Mouse (Mus musculus) heart, embryonic 10.5 days (tissue): ENCODE measurements around the gene Rce1. TPM values are rescaled to one million over a fixed set of nuclear protein-coding genes. Genes with fewer than 3 reads are reported as not detected.

Experiments used
- DNase-seq: peaks from one replicate; pipeline ENCODE4 v3.0.0-alpha.2; 2017; ENCODE audit warnings: low spot score
- H3K27ac ChIP-seq: fragments of 300-500 bp; sonication (generic); 2 replicates; pipeline ENCODE4 v1.5.1; 2016; ENCODE audit warnings: mild to moderate bottlenecking
- H3K27me3 ChIP-seq: fragments of 300-500 bp; sonication (generic); 2 replicates; pipeline ENCODE4 v1.6.1; 2016; ENCODE audit warnings: mild to moderate bottlenecking; ENCODE audit not compliant: poor library complexity, insufficient read depth, severe bottlenecking
- H3K36me3 ChIP-seq: fragments of 300-500 bp; sonication (generic); 2 replicates; pipeline ENCODE4 v1.6.1; 2016; ENCODE audit warnings: mild to moderate bottlenecking, moderate library complexity
- H3K4me1 ChIP-seq: fragments of 300-500 bp; sonication (generic); 2 replicates; pipeline ENCODE4 v1.6.1; 2016; ENCODE audit warnings: mild to moderate bottlenecking
- H3K4me3 ChIP-seq: fragments of 300-500 bp; sonication (generic); 2 replicates; pipeline ENCODE4 v1.5.1; 2016; ENCODE audit warnings: mild to moderate bottlenecking, moderate library complexity
- H3K9me3 ChIP-seq: fragments of 300-500 bp; sonication (generic); 2 replicates; pipeline ENCODE4 v1.6.1; 2016; ENCODE audit warnings: mild to moderate bottlenecking, moderate library complexity
- WGBS: fragments of 180-500 bp; shearing (Covaris S2); methylation state at CpG from one replicate; pipeline ENCODE4 v1.1.7; 2016; 5-methylcytosine and 5-hydroxymethylcytosine counted together
- polyA plus RNA-seq: library from polyadenylated mRNA; unstranded; fragments of >200 nt; fragmentation: Nextera tagmentation; extraction: Ambion mirVana; gene quantifications from 2 replicates; pipeline ENCODE4 v1.2.1, GENCODE M21; 2016

Gene Rce1
- 53.1 and 61.9 TPM in 2 replicates for polyA plus RNA-seq

DNA sequence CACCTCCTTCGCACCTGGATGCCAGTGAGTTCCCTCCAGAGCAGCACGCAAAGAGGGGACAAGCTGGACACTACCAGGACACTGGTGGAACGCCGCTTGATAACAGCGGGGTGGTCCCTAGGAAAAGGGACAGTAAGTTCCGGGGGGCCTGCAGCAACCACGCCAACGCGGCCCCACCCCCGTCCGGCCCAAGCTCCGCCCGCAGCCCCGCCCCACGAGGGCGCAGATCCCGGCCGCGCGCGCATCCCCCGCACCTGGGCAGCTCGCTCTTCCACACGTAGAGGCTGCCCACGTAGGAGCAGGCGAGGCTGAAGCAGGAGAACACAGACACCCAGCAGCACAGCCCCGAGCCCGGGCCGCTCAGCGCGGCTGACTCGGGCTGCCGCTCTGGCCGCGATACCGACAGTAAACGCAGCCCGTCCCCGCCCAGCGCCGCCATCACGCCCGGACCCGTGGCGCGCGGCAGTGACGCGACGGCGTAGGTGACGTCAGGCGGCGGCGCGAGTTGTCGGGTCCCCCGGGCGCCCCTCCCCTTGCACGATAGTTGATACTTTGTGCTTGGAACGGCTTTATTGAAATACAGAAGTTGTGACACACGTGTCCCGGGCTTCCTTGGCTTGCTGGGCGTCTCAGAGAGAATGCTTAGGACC lies at the start of gene Rce1:
Gene Rce1 (minus strand): TSS at position 463 of the 650 bp plus-strand sequence.
- 1% methylated on average over 63 of the region's 64 CpGs for WGBS

GRCm38 (mm10) chr19:4672401-4672800 lies 47.0 kb upstream of the Rce1 start:
- no peak for DNase-seq
- Histone ChIP-seq H3K4me3 (no peak overlapping the region), H3K36me3 (no peaks in the 10 kb centered on the region), H3K9me3 (no peaks in the 10 kb centered on the region), H3K27me3 (no peaks in the 10 kb centered on the region), H3K4me1 (no peaks in the 10 kb centered on the region), H3K27ac (no peak overlapping the region)
- WGBS: 66% methylated on average over 6 of the region's 6 CpGs

More for the DNA sequence above, at the start of gene Rce1:
- peak; percentile 93 for DNase-seq
- Histone ChIP-seq H3K27ac (peak within 1 kb of the TSS; percentile 96), H3K4me1 (peaks cover 27% of the 10 kb centered on the region), H3K36me3 (peaks cover 38% of the 10 kb centered on the region), H3K4me3 (peak within 1 kb of the TSS; percentile 89), H3K27me3 (no peaks in the 10 kb centered on the region), H3K9me3 (no peaks in the 10 kb centered on the region)

- WGBS: 69% methylated on average over 4 of the region's 4 CpGs
- Histone ChIP-seq H3K4me1 (no peaks in the 10 kb centered on the region), H3K27me3 (no peaks in the 10 kb centered on the region; the same call in 1 of the 2 replicates), H3K27ac (no peak overlapping the region), H3K36me3 (no peaks in the 10 kb centered on the region), H3K9me3 (no peaks in the 10 kb centered on the region), H3K4me3 (no peak overlapping the region)
- DNase-seq: no peak
These were observed 45.3 kb upstream of the Rce1 start for GRCm38 (mm10) chr19:4670776-4671175.

GRCm38 (mm10) chr19:4666815-4667214 lies 41.4 kb upstream of the Rce1 start:
- Histone ChIP-seq H3K4me1 (no peaks in the 10 kb centered on the region), H3K27ac (no peak overlapping the region), H3K27me3 (peaks cover 5% of the 10 kb centered on the region), H3K9me3 (no peaks in the 10 kb centered on the region), H3K4me3 (no peak overlapping the region), H3K36me3 (no peaks in the 10 kb centered on the region)
- no peak for DNase-seq

DNA sequence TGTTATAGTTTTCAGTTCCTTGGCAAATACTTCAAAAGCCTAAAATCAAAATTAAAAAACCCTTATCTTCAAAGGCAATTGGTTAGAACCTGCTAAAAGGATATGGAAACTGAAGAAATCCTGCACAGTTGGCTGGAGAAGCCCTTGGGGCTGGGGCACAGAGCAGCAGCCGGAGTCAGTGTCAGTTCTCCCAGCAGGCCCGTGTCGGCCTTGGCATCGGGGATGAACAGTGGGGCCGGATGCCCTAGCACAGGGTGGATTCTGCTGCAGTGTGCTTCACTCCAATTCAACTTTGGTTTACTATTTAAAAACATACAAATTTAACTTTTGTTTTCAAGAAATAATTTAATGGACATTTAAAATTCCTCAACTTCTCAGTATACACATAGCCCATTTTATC lies 32.7 kb upstream of the Rce1 start:
- Histone ChIP-seq H3K4me1 (no peaks in the 10 kb centered on the region), H3K27ac (no peak overlapping the region), H3K4me3 (no peak overlapping the region), H3K36me3 (no peaks in the 10 kb centered on the region), H3K27me3 (no peaks in the 10 kb centered on the region), H3K9me3 (no peaks in the 10 kb centered on the region)
- no peak for DNase-seq
- 91% methylated on average over 5 of the region's 5 CpGs for WGBS

GRCm38 (mm10) chr19:4646917-4647492 lies 21.6 kb upstream of the Rce1 start:
- Histone ChIP-seq H3K27me3 (0 out of 2 replicates have a peak, but pooled peaks cover 8% of the 10 kb centered on the region), H3K4me3 (no peak overlapping the region), H3K9me3 (no peaks in the 10 kb centered on the region), H3K4me1 (no peaks in the 10 kb centered on the region), H3K27ac (no peak overlapping the region), H3K36me3 (no peaks in the 10 kb centered on the region)
- no peak for DNase-seq
- 77% methylated on average over 11 of the region's 11 CpGs for WGBS

DNA sequence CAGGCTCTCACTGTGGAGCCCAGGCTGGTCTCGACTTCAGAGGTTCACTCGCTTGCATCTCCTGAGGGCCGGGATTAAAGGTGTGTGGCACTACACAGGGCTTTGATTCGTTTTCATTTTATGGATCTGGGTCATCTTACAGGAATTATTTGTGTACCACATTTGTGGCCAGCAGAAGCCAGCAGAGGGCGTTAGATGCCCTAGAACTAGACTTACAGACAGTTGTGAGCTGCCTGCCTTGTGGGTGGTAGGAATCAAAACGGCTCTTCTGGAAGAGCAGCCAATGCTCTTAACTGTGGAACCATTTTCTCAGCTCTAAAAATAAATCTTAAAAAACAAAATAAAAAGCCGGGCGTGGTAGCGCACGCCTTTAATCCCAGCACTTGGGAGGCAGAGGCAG lies 18.8 kb upstream of the Rce1 start:
- H3K4me1 ChIP-seq: no peaks in the 10 kb centered on the region
- H3K27me3 ChIP-seq: 0 out of 2 replicates have a peak, but pooled peaks cover 11% of the 10 kb centered on the region
- H3K27ac ChIP-seq: no peak overlapping the region
- H3K4me3 ChIP-seq: no peak overlapping the region
- WGBS: 34% methylated on average over 10 of the region's 10 CpGs
- no peaks in the 10 kb centered on the region for H3K36me3 ChIP-seq
- no peaks in the 10 kb centered on the region for H3K9me3 ChIP-seq
- no peak for DNase-seq

- H3K4me3 ChIP-seq: no peak overlapping the region
- H3K27me3 ChIP-seq: 0 out of 2 replicates have a peak, but pooled peaks cover 9% of the 10 kb centered on the region
- no peak overlapping the region for H3K27ac ChIP-seq
- DNase-seq: no peak
- H3K36me3 ChIP-seq: no peaks in the 10 kb centered on the region
- H3K9me3 ChIP-seq: no peaks in the 10 kb centered on the region
- 69% methylated on average over 4 of the region's 4 CpGs for WGBS
- no peaks in the 10 kb centered on the region for H3K4me1 ChIP-seq
These were observed 10.5 kb upstream of the Rce1 start for GRCm38 (mm10) chr19:4635986-4636385.

GRCm38 (mm10) chr19:4628819-4629218 lies 3.4 kb upstream of the Rce1 start:
- Histone ChIP-seq H3K9me3 (no peaks in the 10 kb centered on the region), H3K27me3 (0 out of 2 replicates have a peak, but pooled peaks cover 3% of the 10 kb centered on the region), H3K4me3 (no peak overlapping the region), H3K4me1 (peaks cover 27% of the 10 kb centered on the region), H3K36me3 (peaks cover 4% of the 10 kb centered on the region), H3K27ac (no peak overlapping the region)
- DNase-seq: no peak
- WGBS: 0% methylated on average over 1 of the region's 1 CpGs

DNA sequence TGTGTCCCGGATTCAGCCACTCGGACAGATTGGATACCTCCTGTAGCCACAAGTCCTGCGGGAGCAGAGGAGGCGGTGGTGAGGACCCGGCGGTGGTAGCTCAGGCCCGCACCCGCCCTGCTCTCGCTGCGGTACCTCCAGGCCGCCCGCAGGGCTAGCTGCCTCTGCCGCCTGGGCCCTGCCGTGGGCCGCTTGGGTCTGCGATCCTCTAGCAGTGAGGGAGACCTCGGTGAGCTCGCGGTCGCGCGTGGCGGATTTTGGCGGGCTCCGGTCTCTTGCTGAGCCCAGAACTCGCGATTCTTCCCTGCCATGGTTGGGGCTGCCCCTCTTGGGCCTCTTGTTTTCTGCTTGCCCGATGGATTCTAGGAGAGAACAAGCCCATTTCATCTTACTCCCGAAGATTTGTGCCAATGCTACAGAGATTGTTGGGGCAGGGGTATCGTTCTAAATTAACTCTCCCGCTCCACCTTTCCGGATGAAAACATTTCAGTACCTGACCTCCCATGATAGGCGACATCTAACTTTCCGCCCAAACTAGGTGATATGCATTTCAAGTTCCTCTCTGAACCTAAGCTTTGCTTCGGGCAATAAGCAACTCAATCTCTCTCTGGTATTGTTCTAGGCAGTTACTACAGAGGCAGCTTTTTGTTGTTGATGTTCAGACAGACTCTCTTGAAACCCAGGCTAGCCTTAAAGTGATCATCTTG lies 541 bp upstream of the Rce1 start:
- DNase-seq: no peak
- peaks cover 27% of the 10 kb centered on the region for H3K4me1 ChIP-seq
- H3K36me3 ChIP-seq: peaks cover 33% of the 10 kb centered on the region
- peak overlapping the region; percentile 96 for H3K27ac ChIP-seq
- H3K27me3 ChIP-seq: no peaks in the 10 kb centered on the region
- WGBS: 2% methylated on average over 35 of the region's 35 CpGs
- H3K4me3 ChIP-seq: peak overlapping the region; percentile 89
- H3K9me3 ChIP-seq: no peaks in the 10 kb centered on the region

GRCm38 (mm10) chr19:4624406-4625178 lies 849 bp downstream of the Rce1 start:
- Histone ChIP-seq H3K4me1 (peaks cover 27% of the 10 kb centered on the region), H3K27ac (peak overlapping the region; percentile 96), H3K4me3 (peak overlapping the region; percentile 89), H3K9me3 (no peaks in the 10 kb centered on the region), H3K27me3 (no peaks in the 10 kb centered on the region), H3K36me3 (peaks cover 38% of the 10 kb centered on the region)
- 35% methylated on average over 4 of the region's 4 CpGs for WGBS
- peak; percentile 64 for DNase-seq

DNA sequence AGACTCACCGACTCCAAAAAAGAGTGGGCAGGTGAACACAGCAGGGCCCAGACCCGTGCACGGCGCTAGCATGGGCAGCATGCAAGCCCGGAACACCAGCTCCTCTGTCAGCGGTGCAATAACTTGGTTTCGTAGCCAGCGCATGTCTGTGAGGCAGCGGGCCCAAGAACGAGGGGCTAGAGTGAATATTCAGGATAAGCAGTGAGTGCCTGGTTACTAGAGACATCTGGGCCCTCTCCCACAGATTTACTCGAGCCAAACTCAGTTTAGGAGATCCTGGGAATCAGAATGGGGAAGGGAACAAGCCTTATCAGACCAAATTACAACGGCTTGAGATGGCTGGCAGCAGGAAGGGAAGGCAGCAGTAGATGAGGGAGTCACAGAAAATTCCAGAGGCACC lies 1.4 kb downstream of the Rce1 start:
- H3K4me1 ChIP-seq: peaks cover 27% of the 10 kb centered on the region
- no peak overlapping the region for H3K27ac ChIP-seq
- H3K9me3 ChIP-seq: no peaks in the 10 kb centered on the region
- peak; percentile 52 for DNase-seq
- H3K27me3 ChIP-seq: no peaks in the 10 kb centered on the region
- WGBS: 89% methylated on average over 12 of the region's 12 CpGs
- H3K36me3 ChIP-seq: peaks cover 38% of the 10 kb centered on the region
- H3K4me3 ChIP-seq: no peak overlapping the region
